Mouse (Mus musculus) intestine, embryonic 14.5 days (tissue): Measurements from ENCODE around the gene Plekhm3. TPM values are rescaled to one million over a fixed set of nuclear protein-coding genes. Genes with fewer than 3 reads are reported as not detected.

Experiments used
- ATAC-seq: fragments of 200-750 bp; cut with Nextera tagmentation; replicated peaks from 2 replicates; pipeline ENCODE4 v1.8.0; 2017; ENCODE audit warnings: low read depth, moderate number of reproducible peaks, moderate TSS enrichment, moderate library complexity; ENCODE audit not compliant: low FRiP score, low TSS enrichment
- DNase-seq: peaks from one replicate; pipeline ENCODE4 v3.0.0-alpha.2; 2018; ENCODE audit warnings: low spot score
- H3K27ac ChIP-seq: fragments of 300-500 bp; sonication (generic); 2 replicates; pipeline ENCODE4 v1.5.1; 2014; ENCODE audit warnings: low read depth, mild to moderate bottlenecking, control low read depth
- H3K27me3 ChIP-seq: fragments of 300-500 bp; sonication (generic); replicated peaks from 2 replicates; pipeline ENCODE4 v1.6.1; 2014; ENCODE audit warnings: low read length, control low read depth; ENCODE audit not compliant: control insufficient read depth, insufficient read depth
- H3K36me3 ChIP-seq: fragments of 300-500 bp; sonication (generic); 2 replicates; pipeline ENCODE4 v1.6.1; 2014; ENCODE audit warnings: low read length, control low read depth; ENCODE audit not compliant: control insufficient read depth, insufficient read depth
- H3K4me1 ChIP-seq: fragments of 300-500 bp; sonication (generic); replicated peaks from 2 replicates; pipeline ENCODE4 v1.6.1; 2014; ENCODE audit warnings: low read length, control low read depth, mixed read lengths; ENCODE audit not compliant: control insufficient read depth, insufficient read depth
- H3K4me2 ChIP-seq: fragments of 300-500 bp; sonication (generic); 2 replicates; pipeline ENCODE4 v1.6.1; 2014; ENCODE audit warnings: low read length
- H3K4me3 ChIP-seq: fragments of 300-500 bp; sonication (generic); 2 replicates; pipeline ENCODE4 v1.5.1; 2014; ENCODE audit warnings: low read depth, low read length, control low read depth, mixed read lengths
- H3K9ac ChIP-seq: fragments of 300-500 bp; sonication (generic); 2 replicates; pipeline ENCODE4 v1.6.1; 2014; ENCODE audit warnings: mild to moderate bottlenecking, low read length
- H3K9me3 ChIP-seq: fragments of 300-500 bp; sonication (generic); 2 replicates; pipeline ENCODE4 v1.6.1; 2016; ENCODE audit warnings: low read length, control low read depth; ENCODE audit not compliant: control insufficient read depth
- WGBS: fragments of 180-500 bp; shearing (Covaris S2); extraction: QIAGEN DNeasy Blood & Tissue Kit; methylation state at CpG from one replicate; pipeline ENCODE4 v1.1.7; 2014; 5-methylcytosine and 5-hydroxymethylcytosine counted together
- polyA plus RNA-seq: library from polyadenylated mRNA; unstranded; fragments of >200 nt; fragmentation: Nextera tagmentation; extraction: Ambion mirVana; gene quantifications from 2 replicates; pipeline ENCODE4 v1.2.1, GENCODE M21; 2014

The Plekhm3 gene
- polyA plus RNA-seq, 1 experiment from 2014 or later: 8.2 TPM

GRCm38 (mm10) chr1:64826348-64827103, 130.1 kb downstream of the Plekhm3 start:
- 45% methylated on average over 6 of the region's 6 CpGs for WGBS
- no peak overlapping the region for H3K9ac ChIP-seq
- 0 out of 2 replicates have a peak, but pooled peaks have one; percentile 49 for ATAC-seq

GRCm38 (mm10) chr1:64823564-64823963, 133.1 kb downstream of the Plekhm3 start:
- no peaks in the 10 kb centered on the region for H3K27me3 ChIP-seq
- no peak for ATAC-seq
- 53% methylated on average over 6 of the region's 6 CpGs for WGBS

More at GRCm38 (mm10) chr1:64826348-64827103, 130.1 kb downstream of the Plekhm3 start:
- Histone ChIP-seq H3K27me3 (no peaks in the 10 kb centered on the region), H3K9me3 (no peaks in the 10 kb centered on the region), H3K4me1 (peaks cover 10% of the 10 kb centered on the region; the same call in 1 of the 2 replicates), H3K4me3 (no peak overlapping the region), H3K4me2 (no peak overlapping the region), H3K36me3 (no peaks in the 10 kb centered on the region), H3K27ac (no peak overlapping the region)
- DNase-seq: no peak

GRCm38 (mm10) chr1:64817709-64818108, 138.9 kb downstream of the Plekhm3 start:
- Histone ChIP-seq H3K27me3 (no peaks in the 10 kb centered on the region), H3K9ac (no peak overlapping the region), H3K27ac (no peak overlapping the region), H3K36me3 (no peaks in the 10 kb centered on the region), H3K4me2 (no peak overlapping the region), H3K4me1 (no peaks in the 10 kb centered on the region), H3K9me3 (no peaks in the 10 kb centered on the region), H3K4me3 (no peak overlapping the region)
- DNase-seq (no peak), ATAC-seq (no peak)
- WGBS: 69% methylated on average over 5 of the region's 5 CpGs

More at GRCm38 (mm10) chr1:64823564-64823963, 133.1 kb downstream of the Plekhm3 start:
- Histone ChIP-seq H3K36me3 (no peaks in the 10 kb centered on the region), H3K4me2 (no peak overlapping the region), H3K4me1 (peaks cover 10% of the 10 kb centered on the region; the same call in 1 of the 2 replicates), H3K4me3 (no peak overlapping the region), H3K9me3 (no peaks in the 10 kb centered on the region), H3K9ac (no peak overlapping the region), H3K27ac (no peak overlapping the region)
- no peak for DNase-seq

GRCm38 (mm10) chr1:64813182-64813581, 143.4 kb downstream of the Plekhm3 start:
- DNase-seq (no peak), ATAC-seq (no peak)
- Histone ChIP-seq H3K27me3 (no peaks in the 10 kb centered on the region), H3K4me2 (no peak overlapping the region), H3K9me3 (no peaks in the 10 kb centered on the region), H3K36me3 (no peaks in the 10 kb centered on the region), H3K4me3 (no peak overlapping the region), H3K4me1 (no peaks in the 10 kb centered on the region), H3K27ac (no peak overlapping the region), H3K9ac (no peak overlapping the region)
- WGBS: 94% methylated on average over 2 of the region's 2 CpGs

GRCm38 (mm10) chr1:64811956-64812355, 144.7 kb downstream of the Plekhm3 start:
- Histone ChIP-seq H3K4me1 (no peaks in the 10 kb centered on the region), H3K9ac (no peak overlapping the region), H3K27ac (no peak overlapping the region), H3K4me3 (no peak overlapping the region), H3K27me3 (no peaks in the 10 kb centered on the region), H3K9me3 (no peaks in the 10 kb centered on the region), H3K36me3 (no peaks in the 10 kb centered on the region), H3K4me2 (no peak overlapping the region)
- ATAC-seq (no peak), DNase-seq (no peak)
- WGBS: 85% methylated on average over 1 of the region's 1 CpGs

- Histone ChIP-seq H3K9ac (no peak overlapping the region), H3K27ac (peak overlapping the region; percentile 2; the same call in 1 of the 2 replicates), H3K4me1 (no peaks in the 10 kb centered on the region), H3K9me3 (no peaks in the 10 kb centered on the region), H3K27me3 (no peaks in the 10 kb centered on the region), H3K4me2 (no peak overlapping the region), H3K36me3 (no peaks in the 10 kb centered on the region), H3K4me3 (no peak overlapping the region)
- DNase-seq: no peak
- WGBS: 45% methylated on average over 2 of the region's 2 CpGs
- peak; percentile 87 for ATAC-seq
Measured at GRCm38 (mm10) chr1:64809085-64809484, 147.5 kb downstream of the Plekhm3 start.

- WGBS: 28% methylated on average over 1 of the region's 1 CpGs
Measured at GRCm38 (mm10) chr1:64807766-64808165, 148.9 kb downstream of the Plekhm3 start.

GRCm38 (mm10) chr1:64805217-64805616, 151.4 kb downstream of the Plekhm3 start:
- Histone ChIP-seq H3K9me3 (no peaks in the 10 kb centered on the region), H3K36me3 (no peaks in the 10 kb centered on the region), H3K27ac (no peak overlapping the region), H3K4me3 (no peak overlapping the region), H3K4me1 (no peaks in the 10 kb centered on the region), H3K4me2 (no peak overlapping the region), H3K27me3 (no peaks in the 10 kb centered on the region), H3K9ac (no peak overlapping the region)
- no peak for ATAC-seq
- DNase-seq: no peak
- 58% methylated on average over 2 of the region's 2 CpGs for WGBS

More at GRCm38 (mm10) chr1:64807766-64808165, 148.9 kb downstream of the Plekhm3 start:
- H3K9ac ChIP-seq: no peak overlapping the region
- no peaks in the 10 kb centered on the region for H3K36me3 ChIP-seq
- H3K27ac ChIP-seq: no peak overlapping the region
- no peak overlapping the region for H3K4me3 ChIP-seq
- no peak overlapping the region for H3K4me2 ChIP-seq
- ATAC-seq: no peak
- no peaks in the 10 kb centered on the region for H3K9me3 ChIP-seq
- DNase-seq: no peak
- no peaks in the 10 kb centered on the region for H3K4me1 ChIP-seq
- no peaks in the 10 kb centered on the region for H3K27me3 ChIP-seq

- no peak overlapping the region for H3K27ac ChIP-seq
- DNase-seq (no peak), ATAC-seq (no peak)
- H3K4me2 ChIP-seq: no peak overlapping the region
- no peak overlapping the region for H3K9ac ChIP-seq
- no peaks in the 10 kb centered on the region for H3K4me1 ChIP-seq
- H3K4me3 ChIP-seq: no peak overlapping the region
- 48% methylated on average over 6 of the region's 6 CpGs for WGBS
- H3K9me3 ChIP-seq: no peaks in the 10 kb centered on the region
- no peaks in the 10 kb centered on the region for H3K36me3 ChIP-seq
- H3K27me3 ChIP-seq: no peaks in the 10 kb centered on the region
Measured at GRCm38 (mm10) chr1:64802631-64803030, 154.0 kb downstream of the Plekhm3 start.
